Mouse (Mus musculus): ENCODE measurements at regions not wholly inside any gene's neighbourhood (a gene's known extent, or its start where the extent isn't known, plus 50 kb on each side); places are given as distances from the start of the nearest gene placed in this dataset.
A peak's percentile ranks its signal among the peaks of the same experiment; 100 is the strongest.

- TF ChIP-seq CTCF (IDR thresholded peaks at IDR 0.05; ENCODE audit: low read depth): no peak
- DNase-seq (no peak), ATAC-seq (no peak)
- Histone ChIP-seq H3K4me1 (ENCODE audit: insufficient read depth) (no peaks in the 10 kb centered on the region), H3K4me2 (ENCODE audit: low read depth) (no peak overlapping the region), H3K27me3 (ENCODE audit: insufficient read depth, low read length) (no peaks in the 10 kb centered on the region), H3K4me3 (ENCODE audit: low read depth, low read length) (no peak overlapping the region), H3K36me3 (ENCODE audit: insufficient read depth) (no peaks in the 10 kb centered on the region), H3K27ac (ENCODE audit: low read depth, low read length) (no peak overlapping the region), H3K9ac (no peak overlapping the region), H3K9me3 (ENCODE audit: low read length) (no peaks in the 10 kb centered on the region)
- WGBS: 95% methylated on average over 3 of the region's 3 CpGs
Observed at GRCm38 (mm10) chr8:10740837-10741236, 267.4 kb downstream of the Irs2 start.

DNA sequence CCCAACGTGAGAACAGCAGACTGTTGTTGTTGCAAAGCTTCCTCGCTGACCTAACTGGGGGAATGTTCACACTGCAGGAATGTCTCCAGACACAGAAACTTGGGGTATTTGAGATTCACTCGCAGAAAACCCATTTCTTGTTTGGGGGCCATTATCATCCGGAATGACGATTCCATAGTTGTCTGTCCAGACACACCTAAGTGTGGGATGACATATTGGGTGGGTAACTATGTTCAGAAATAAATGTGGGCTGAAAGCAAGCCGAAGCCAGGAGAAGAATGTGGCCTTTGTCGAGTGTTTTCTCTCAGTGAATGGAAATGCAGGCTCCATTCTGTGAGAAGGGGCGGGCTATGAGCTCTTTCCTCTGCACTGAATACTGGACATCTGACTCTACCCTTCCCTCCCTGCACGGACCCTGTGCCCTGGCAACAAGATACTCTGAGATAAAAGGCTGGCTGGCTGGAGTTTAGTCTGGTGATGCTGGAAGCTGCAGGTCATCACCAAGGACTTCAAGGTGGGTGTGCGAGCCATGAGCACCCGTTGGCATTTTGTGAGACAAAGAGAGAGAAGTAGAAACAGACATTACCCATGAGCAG is 269.7 kb downstream of the Irs2 start:
- H3K4me2 ChIP-seq (ENCODE audit: low read depth): no peak overlapping the region
- H3K36me3 ChIP-seq (ENCODE audit: insufficient read depth): no peaks in the 10 kb centered on the region
- H3K9me3 ChIP-seq (ENCODE audit: low read length): no peaks in the 10 kb centered on the region
- ATAC-seq (peak; percentile 63), DNase-seq (no peak)
- H3K9ac ChIP-seq: no peak overlapping the region
- 29% methylated on average over 11 of the region's 11 CpGs for WGBS
- H3K4me1 ChIP-seq (ENCODE audit: insufficient read depth): no peaks in the 10 kb centered on the region
- H3K27ac ChIP-seq (ENCODE audit: low read depth, low read length): no peak overlapping the region
- H3K27me3 ChIP-seq (ENCODE audit: insufficient read depth, low read length): no peaks in the 10 kb centered on the region
- no peak overlapping the region for H3K4me3 ChIP-seq (ENCODE audit: low read depth, low read length)
- no peak for TF ChIP-seq CTCF (IDR thresholded peaks at IDR 0.05; ENCODE audit: low read depth)

DNA sequence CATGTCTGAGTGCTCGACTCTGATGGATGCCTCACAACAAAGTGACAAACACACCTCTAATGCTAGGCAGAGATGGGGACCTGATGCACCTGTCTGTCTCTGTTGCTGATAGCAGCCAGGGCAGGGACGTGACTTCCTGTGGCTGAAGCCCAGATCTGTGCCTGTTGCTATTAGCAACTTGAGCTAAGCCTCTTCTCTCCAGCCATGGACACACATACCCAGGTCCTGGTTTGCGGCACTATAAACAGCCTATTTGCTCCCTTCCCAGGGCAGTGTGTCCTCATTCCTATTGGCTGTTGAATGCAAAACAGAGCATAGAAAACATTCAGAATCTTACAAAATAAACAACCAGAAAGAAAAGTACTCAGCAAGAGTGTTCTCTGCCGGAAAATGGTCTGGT is 273.5 kb downstream of the Irs2 start:
- H3K9me3 ChIP-seq (ENCODE audit: low read length): no peaks in the 10 kb centered on the region
- no peak overlapping the region for H3K4me3 ChIP-seq (ENCODE audit: low read depth, low read length)
- no peak for TF ChIP-seq CTCF (IDR thresholded peaks at IDR 0.05; ENCODE audit: low read depth)
- H3K9ac ChIP-seq: no peak overlapping the region
- 45% methylated on average over 4 of the region's 4 CpGs for WGBS
- no peak overlapping the region for H3K4me2 ChIP-seq (ENCODE audit: low read depth)
- no peaks in the 10 kb centered on the region for H3K27me3 ChIP-seq (ENCODE audit: insufficient read depth, low read length)
- H3K27ac ChIP-seq (ENCODE audit: low read depth, low read length): no peak overlapping the region
- DNase-seq (no peak), ATAC-seq (peak; percentile 42; the same call in 1 of the 2 replicates)
- no peaks in the 10 kb centered on the region for H3K4me1 ChIP-seq (ENCODE audit: insufficient read depth)
- H3K36me3 ChIP-seq (ENCODE audit: insufficient read depth): no peaks in the 10 kb centered on the region

DNA sequence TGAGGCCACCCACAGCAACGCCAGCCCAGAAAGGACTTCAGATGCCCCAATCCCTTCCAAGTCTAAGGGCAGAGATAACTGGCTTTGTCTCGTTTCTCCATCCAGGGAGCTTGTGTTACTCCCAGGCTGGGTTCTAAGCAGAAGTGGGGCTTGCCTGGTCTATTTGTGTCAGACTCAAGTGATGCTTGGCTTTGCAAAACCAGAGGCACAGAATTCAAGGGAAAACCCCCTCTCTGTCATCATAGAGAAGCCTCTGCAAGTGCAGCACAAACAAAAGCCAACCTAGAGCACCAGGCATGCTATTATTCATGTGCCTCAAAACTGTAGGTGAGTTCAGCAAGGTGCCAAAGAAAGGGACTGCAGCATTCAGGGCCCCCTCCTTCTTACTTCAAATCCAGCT is 284.9 kb downstream of the Irs2 start:
- 67% methylated on average over 2 of the region's 2 CpGs for WGBS
- H3K4me3 ChIP-seq (ENCODE audit: low read depth, low read length): no peak overlapping the region
- no peak overlapping the region for H3K9ac ChIP-seq
- DNase-seq (no peak), ATAC-seq (peak; percentile 21)
- H3K27me3 ChIP-seq (ENCODE audit: insufficient read depth, low read length): no peaks in the 10 kb centered on the region
- peak overlapping the region; percentile 62 for H3K27ac ChIP-seq (ENCODE audit: low read depth, low read length)
- no peak for TF ChIP-seq CTCF (IDR thresholded peaks at IDR 0.05; ENCODE audit: low read depth)
- no peaks in the 10 kb centered on the region for H3K4me1 ChIP-seq (ENCODE audit: insufficient read depth)
- H3K9me3 ChIP-seq (ENCODE audit: low read length): no peaks in the 10 kb centered on the region
- H3K4me2 ChIP-seq (ENCODE audit: low read depth): no peak overlapping the region
- no peaks in the 10 kb centered on the region for H3K36me3 ChIP-seq (ENCODE audit: insufficient read depth)

GRCm38 (mm10) chr8:10722742-10723141 is 285.5 kb downstream of the Irs2 start:
- H3K4me3 ChIP-seq (ENCODE audit: low read depth, low read length): no peak overlapping the region
- 46% methylated on average over 4 of the region's 4 CpGs for WGBS
- no peak overlapping the region for H3K9ac ChIP-seq
- no peaks in the 10 kb centered on the region for H3K9me3 ChIP-seq (ENCODE audit: low read length)
- peak; percentile 65 for DNase-seq
- H3K4me1 ChIP-seq (ENCODE audit: insufficient read depth): no peaks in the 10 kb centered on the region
- peak; percentile 90 for ATAC-seq
- H3K27ac ChIP-seq (ENCODE audit: low read depth, low read length): peak overlapping the region; percentile 62
- H3K36me3 ChIP-seq (ENCODE audit: insufficient read depth): no peaks in the 10 kb centered on the region
- H3K4me2 ChIP-seq (ENCODE audit: low read depth): no peak overlapping the region
- no peaks in the 10 kb centered on the region for H3K27me3 ChIP-seq (ENCODE audit: insufficient read depth, low read length)
- no peak for TF ChIP-seq CTCF (IDR thresholded peaks at IDR 0.05; ENCODE audit: low read depth)

GRCm38 (mm10) chr8:10722342-10722741 is 285.9 kb downstream of the Irs2 start:
- no peaks in the 10 kb centered on the region for H3K27me3 ChIP-seq (ENCODE audit: insufficient read depth, low read length)
- H3K27ac ChIP-seq (ENCODE audit: low read depth, low read length): 0 out of 2 replicates have a peak overlapping the region, but pooled peaks have one; percentile 62
- H3K9ac ChIP-seq: no peak overlapping the region
- H3K4me1 ChIP-seq (ENCODE audit: insufficient read depth): no peaks in the 10 kb centered on the region
- no peaks in the 10 kb centered on the region for H3K36me3 ChIP-seq (ENCODE audit: insufficient read depth)
- DNase-seq (no peak), ATAC-seq (no peak; the same call in 1 of the 2 replicates)
- WGBS: 62% methylated on average over 3 of the region's 3 CpGs
- no peaks in the 10 kb centered on the region for H3K9me3 ChIP-seq (ENCODE audit: low read length)
- H3K4me3 ChIP-seq (ENCODE audit: low read depth, low read length): no peak overlapping the region
- H3K4me2 ChIP-seq (ENCODE audit: low read depth): no peak overlapping the region
- no peak for TF ChIP-seq CTCF (IDR thresholded peaks at IDR 0.05; ENCODE audit: low read depth)

DNA sequence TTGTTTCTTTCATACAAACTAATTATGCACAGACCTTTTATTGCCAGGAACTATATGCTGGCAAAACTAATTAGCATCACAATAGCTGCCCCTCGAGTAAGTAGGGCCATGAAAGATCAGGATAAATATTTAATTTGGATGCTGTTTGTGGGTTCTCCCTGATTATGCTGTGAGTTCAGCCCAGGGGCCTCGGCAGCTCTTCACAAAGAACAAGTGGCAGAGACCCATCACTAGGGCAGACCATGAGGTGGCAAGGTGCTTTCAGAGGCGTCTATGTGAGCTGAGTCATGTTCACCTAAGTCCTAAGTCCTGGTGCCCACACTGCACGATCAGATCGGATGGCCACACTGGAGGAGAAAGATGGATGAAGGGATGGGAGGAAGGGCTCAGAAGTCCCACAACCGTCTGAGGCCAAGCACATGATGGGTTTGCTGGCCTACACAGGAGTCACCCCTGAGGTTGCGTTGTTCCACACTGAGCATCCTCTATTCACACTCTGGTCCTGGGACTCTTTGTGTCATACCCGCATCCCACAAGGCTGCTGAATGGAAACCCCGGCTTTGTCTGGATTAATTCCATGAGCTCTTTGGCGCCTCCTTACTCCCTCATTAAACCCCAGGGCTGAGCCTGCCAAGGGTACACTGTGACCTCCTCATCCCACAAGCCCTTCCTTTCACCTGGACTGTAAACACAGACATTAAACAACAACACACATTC is 287.0 kb downstream of the Irs2 start:
- 21% methylated on average over 10 of the region's 10 CpGs for WGBS

More for the DNA sequence above, 287.0 kb downstream of the Irs2 start:
- Histone ChIP-seq H3K9ac (no peak overlapping the region), H3K4me3 (ENCODE audit: low read depth, low read length) (no peak overlapping the region), H3K4me2 (ENCODE audit: low read depth) (no peak overlapping the region), H3K36me3 (ENCODE audit: insufficient read depth) (no peaks in the 10 kb centered on the region), H3K27me3 (ENCODE audit: insufficient read depth, low read length) (no peaks in the 10 kb centered on the region), H3K27ac (ENCODE audit: low read depth, low read length) (no peak overlapping the region), H3K4me1 (ENCODE audit: insufficient read depth) (no peaks in the 10 kb centered on the region), H3K9me3 (ENCODE audit: low read length) (no peaks in the 10 kb centered on the region)
- no peak for ATAC-seq
- peak; percentile 14; the same call in 1 of the 2 replicates for TF ChIP-seq CTCF (IDR thresholded peaks at IDR 0.05; ENCODE audit: low read depth)
- DNase-seq: peak; percentile 42

All from forebrain, postnatal 0 days (tissue).